ENCODE assay signal across 8 mouse cellular contexts in the genomic region with DNA sequence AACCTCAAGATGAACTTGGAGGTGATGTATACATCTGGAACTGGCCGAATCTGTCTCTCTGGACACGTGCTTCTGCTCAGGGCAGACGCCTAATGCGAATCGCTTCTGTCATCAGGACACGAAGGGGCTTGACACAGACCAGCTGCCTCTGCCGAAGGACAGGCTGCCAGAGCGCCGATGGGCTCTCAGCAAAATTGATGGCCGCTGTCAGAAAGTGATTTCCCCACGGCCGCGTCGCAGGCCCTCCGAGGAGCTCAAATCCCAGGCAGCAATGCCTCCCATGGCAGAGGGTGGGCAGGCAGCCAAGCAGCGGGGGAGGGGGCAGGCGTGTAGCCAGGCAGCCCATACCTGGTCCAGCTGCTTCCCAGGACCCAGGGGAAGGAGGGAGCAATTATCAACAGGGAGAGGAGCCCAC. TPM values are rescaled to one million over a fixed set of nuclear protein-coding genes. Genes with fewer than 3 reads are reported as not detected.
DNase-seq lines count a peak whose midpoint lies in the region; ATAC-seq and TF ChIP-seq lines count a peak whose summit lies in the region.

No protein-coding gene starts in this region.

- no peaks in the 10 kb centered on the region for H3K9me3 ChIP-seq in embryonic facial prominence, embryonic 15.5 days (replicated peaks)
- no peaks in the 10 kb centered on the region for H3K9me3 ChIP-seq in hindbrain, embryonic 15.5 days
- no peaks in the 10 kb centered on the region for H3K9me3 ChIP-seq in liver, postnatal 0 days (ENCODE audit: low read length)

- peak; percentile 56 for ATAC-seq in embryonic facial prominence, embryonic 15.5 days (ENCODE audit: insufficient number of reproducible peaks, low FRiP score, low TSS enrichment, low read depth)
- ATAC-seq in hindbrain, embryonic 15.5 days (ENCODE audit: low FRiP score, low read depth) = 0 out of 2 replicates have a peak, but pooled peaks have one; percentile 24
- no peak for ATAC-seq in liver, postnatal 0 days

- no peak for TF ChIP-seq CTCF in liver, postnatal 0 days (IDR thresholded peaks at IDR 0.05; ENCODE audit: low read depth)

- peak; percentile 66 to 68 for DNase-seq in right cerebral cortex, postnatal 10 days (ENCODE audit: low spot score in 2 of 2)
- DNase-seq in right cerebral cortex, adult 18-20 months = no peak
- peak; percentile 33 for DNase-seq in liver, postnatal 0 days
- DNase-seq in ovary, postnatal 14 days (ENCODE audit: low spot score) = peak; percentile 60
- DNase-seq in cerebellum, adult 11-12 months = no peak
- no peak for DNase-seq in spleen, postnatal 10 days (ENCODE audit: low spot score in 2 of 2)

- peaks cover 83% of the 10 kb centered on the region for H3K4me1 ChIP-seq in embryonic facial prominence, embryonic 15.5 days
- peaks cover 90% of the 10 kb centered on the region for H3K4me1 ChIP-seq in hindbrain, embryonic 15.5 days (replicated peaks)
- no peaks in the 10 kb centered on the region for H3K4me1 ChIP-seq in liver, postnatal 0 days (ENCODE audit: insufficient read depth)

- H3K27ac ChIP-seq in embryonic facial prominence, embryonic 15.5 days (replicated peaks) = peak overlapping the region; percentile 75
- H3K27ac ChIP-seq in hindbrain, embryonic 15.5 days (replicated peaks) = peak overlapping the region; percentile 58
- no peak overlapping the region for H3K27ac ChIP-seq in liver, postnatal 0 days (ENCODE audit: low read depth)

- H3K27me3 ChIP-seq in embryonic facial prominence, embryonic 15.5 days = no peaks in the 10 kb centered on the region
- H3K27me3 ChIP-seq in hindbrain, embryonic 15.5 days = no peaks in the 10 kb centered on the region
- H3K27me3 ChIP-seq in liver, postnatal 0 days (ENCODE audit: insufficient read depth, low read length) = no peaks in the 10 kb centered on the region

- no peak overlapping the region for H3K9ac ChIP-seq in embryonic facial prominence, embryonic 15.5 days
- H3K9ac ChIP-seq in hindbrain, embryonic 15.5 days = no peak overlapping the region
- no peak overlapping the region for H3K9ac ChIP-seq in liver, postnatal 0 days (replicated peaks)

- TF ChIP-seq EP300 in liver, postnatal 0 days (IDR thresholded peaks at IDR 0.05; ENCODE audit: low read depth) = no peak

- WGBS in embryonic facial prominence, embryonic 15.5 days = 8% methylated on average over 17 of the region's 17 CpGs
- 9% methylated on average over 17 of the region's 17 CpGs for WGBS in hindbrain, embryonic 15.5 days
- 63% methylated on average over 17 of the region's 17 CpGs for WGBS in liver, postnatal 0 days (ENCODE audit: insufficient replicate concordance)

- no peaks in the 10 kb centered on the region for H3K36me3 ChIP-seq in embryonic facial prominence, embryonic 15.5 days
- no peaks in the 10 kb centered on the region for H3K36me3 ChIP-seq in hindbrain, embryonic 15.5 days
- H3K36me3 ChIP-seq in liver, postnatal 0 days (replicated peaks; ENCODE audit: insufficient read depth, low read length) = no peaks in the 10 kb centered on the region

- H3K4me3 ChIP-seq in embryonic facial prominence, embryonic 15.5 days (replicated peaks) = no peak overlapping the region
- H3K4me3 ChIP-seq in hindbrain, embryonic 15.5 days = no peak overlapping the region
- no peak overlapping the region for H3K4me3 ChIP-seq in liver, postnatal 0 days (ENCODE audit: low read depth, low read length)

- peak overlapping the region; percentile 19; the same call in 1 of the 2 replicates for H3K4me2 ChIP-seq in embryonic facial prominence, embryonic 15.5 days (replicated peaks)
- H3K4me2 ChIP-seq in hindbrain, embryonic 15.5 days = peak overlapping the region; percentile 13
- H3K4me2 ChIP-seq in liver, postnatal 0 days (ENCODE audit: low read depth, low read length) = no peak overlapping the region

RNA-seq across cellular contexts. Expression of a gene that starts 49.5 kb away (rescaled TPM):
- polyA plus RNA-seq in embryonic facial prominence, embryonic 15.5 days (2015; fragmentation: Nextera tagmentation; extraction: Ambion mirVana) = 10.5 and 11.1 TPM in 2 replicates
- polyA plus RNA-seq in hindbrain, embryonic 15.5 days (2015; fragmentation: Nextera tagmentation; extraction: Ambion mirVana) = 10.4 and 11.4 TPM in 2 replicates
- polyA plus RNA-seq in liver, postnatal 0 days (2015; fragmentation: Nextera tagmentation; extraction: Ambion mirVana) = 1.6 and 1.8 TPM in 2 replicates

Comparison
In these comparisons a context has a peak if more than half of its experiments do, and no peak if none do; other contexts are left out.
1. DNase-seq: peak in right cerebral cortex, postnatal 10 days (2 of 2), liver, postnatal 0 days (single experiment) and ovary, postnatal 14 days (single experiment); none in right cerebral cortex, adult 18-20 months (single experiment), cerebellum, adult 11-12 months (single experiment) and spleen, postnatal 10 days (0 of 2).